Mouse (Mus musculus) liver, postnatal 0 days (tissue): Measurements from ENCODE around the gene Surf6. TPM values are rescaled to one million over a fixed set of nuclear protein-coding genes. Genes with fewer than 3 reads are reported as not detected.

ENCODE experiments used
- ATAC-seq: fragments of 200-750 bp; cut with Nextera tagmentation; 2 replicates; pipeline ENCODE4 v1.8.0; 2017; ENCODE audit warnings: mild to moderate bottlenecking, moderate library complexity
- DNase-seq: peaks from one replicate; pipeline ENCODE4 v3.0.0-alpha.2; 2016
- H3K27ac ChIP-seq: fragments of 300-500 bp; sonication (generic); 2 replicates; pipeline ENCODE4 v1.5.1; 2014; ENCODE audit warnings: antibody characterized with exemption, moderate library complexity, mild to moderate bottlenecking, low read depth
- H3K27me3 ChIP-seq: fragments of 300-500 bp; sonication (generic); 2 replicates; pipeline ENCODE4 v1.6.1; 2014; ENCODE audit warnings: low read length, control low read depth, mixed read lengths; ENCODE audit not compliant: insufficient read depth
- H3K36me3 ChIP-seq: fragments of 300-500 bp; sonication (generic); replicated peaks from 2 replicates; pipeline ENCODE4 v1.6.1; 2014; ENCODE audit warnings: mild to moderate bottlenecking, control low read depth, low read length, moderate library complexity, mixed read lengths; ENCODE audit not compliant: insufficient read depth
- H3K4me1 ChIP-seq: fragments of 300-500 bp; sonication (generic); 2 replicates; pipeline ENCODE4 v1.6.1; 2014; ENCODE audit warnings: antibody characterized with exemption, mild to moderate bottlenecking, control low read depth; ENCODE audit not compliant: insufficient read depth
- H3K4me2 ChIP-seq: fragments of 300-500 bp; sonication (generic); 2 replicates; pipeline ENCODE4 v1.6.1; 2014; ENCODE audit warnings: low read depth, mild to moderate bottlenecking, low read length, moderate library complexity, mixed read lengths
- H3K4me3 ChIP-seq: fragments of 300-500 bp; sonication (generic); 2 replicates; pipeline ENCODE4 v1.5.1; 2014; ENCODE audit warnings: low read depth, low read length
- H3K9ac ChIP-seq: fragments of 300-500 bp; sonication (generic); replicated peaks from 2 replicates; pipeline ENCODE4 v1.6.1; 2014; ENCODE audit warnings: mild to moderate bottlenecking, moderate library complexity
- H3K9me3 ChIP-seq: fragments of 300-500 bp; sonication (generic); 2 replicates; pipeline ENCODE4 v1.6.1; 2016; ENCODE audit warnings: mild to moderate bottlenecking, control low read depth, low read length, mixed read lengths
- CTCF ChIP-seq: sonication (generic); IDR thresholded peaks from 2 replicates; pipeline ENCODE4 v1.5.1; 2016; ENCODE audit warnings: antibody characterized with exemption, low read depth
- EP300 ChIP-seq: IDR thresholded peaks from 2 replicates; pipeline ENCODE4 v1.6.1; 2016; ENCODE audit warnings: antibody characterized with exemption, low read depth, mild to moderate bottlenecking
- WGBS: fragments of 180-500 bp; shearing (Covaris S2); extraction: QIAGEN DNeasy Blood & Tissue Kit; methylation state at CpG from one replicate; pipeline ENCODE4 v1.1.7; 2014; ENCODE audit not compliant: insufficient replicate concordance; 5-methylcytosine and 5-hydroxymethylcytosine counted together
- polyA plus RNA-seq: library from polyadenylated mRNA; unstranded; fragments of >200 nt; fragmentation: Nextera tagmentation; extraction: Ambion mirVana; gene quantifications from 2 replicates; pipeline ENCODE4 v1.2.1, GENCODE M21; 2015

Gene Surf6
- polyA plus RNA-seq, 1 experiment from 2014 or later, result 8.4 TPM

DNA sequence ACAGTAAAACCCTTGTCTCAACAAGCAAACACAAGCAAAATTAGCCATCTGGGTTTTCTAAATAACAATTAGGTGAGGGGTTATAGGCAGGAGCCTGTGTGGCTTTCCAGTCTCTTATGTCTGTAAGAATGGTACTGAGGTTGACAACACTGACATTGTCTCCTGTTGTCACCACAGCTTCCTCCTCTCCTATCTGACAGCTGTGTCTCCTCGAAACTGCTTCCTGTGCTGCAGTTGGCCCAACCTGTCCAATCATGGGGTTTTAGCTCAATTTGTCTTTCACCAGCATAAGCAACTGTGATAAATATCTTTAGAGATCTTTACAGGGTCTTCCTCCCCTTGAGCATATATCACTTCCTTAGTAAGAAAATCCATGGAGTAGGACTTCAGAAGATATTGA lies 33.7 kb upstream of the Surf6 start:
- H3K9ac ChIP-seq, result no peak overlapping the region
- H3K4me3 ChIP-seq, result no peak overlapping the region
- H3K9me3 ChIP-seq, result no peaks in the 10 kb centered on the region
- peaks cover 12% of the 10 kb centered on the region for H3K4me1 ChIP-seq
- no peak overlapping the region for H3K27ac ChIP-seq
- H3K36me3 ChIP-seq, result no peaks in the 10 kb centered on the region
- DNase-seq, result no peak
- no peak for ATAC-seq
- TF ChIP-seq EP300, result no peak
- no peak for TF ChIP-seq CTCF
- no peaks in the 10 kb centered on the region for H3K27me3 ChIP-seq
- WGBS, result 16% methylated on average over 1 of the region's 1 CpGs
- no peak overlapping the region for H3K4me2 ChIP-seq

DNA sequence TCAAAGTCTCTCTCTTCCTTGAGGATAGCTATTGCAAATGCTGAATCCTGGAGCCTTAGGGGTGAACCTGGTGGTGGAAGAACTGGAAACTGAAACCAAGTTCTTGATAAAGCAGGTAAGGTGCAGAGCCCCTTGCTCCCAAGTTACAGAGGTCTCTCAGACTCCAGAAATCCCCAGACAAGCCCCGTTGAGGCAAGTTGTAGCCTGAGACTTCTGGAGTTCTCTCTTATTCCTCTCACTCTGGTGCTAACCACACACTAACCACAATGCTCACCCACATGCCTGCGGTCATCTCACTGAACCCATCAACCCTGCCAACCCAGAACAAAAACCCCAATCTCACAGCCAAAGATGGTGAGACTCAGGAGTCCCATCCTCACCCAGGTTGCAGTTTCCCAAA lies 32.6 kb upstream of the Surf6 start:
- no peak for ATAC-seq
- TF ChIP-seq CTCF, result no peak
- no peak for TF ChIP-seq EP300

DNA sequence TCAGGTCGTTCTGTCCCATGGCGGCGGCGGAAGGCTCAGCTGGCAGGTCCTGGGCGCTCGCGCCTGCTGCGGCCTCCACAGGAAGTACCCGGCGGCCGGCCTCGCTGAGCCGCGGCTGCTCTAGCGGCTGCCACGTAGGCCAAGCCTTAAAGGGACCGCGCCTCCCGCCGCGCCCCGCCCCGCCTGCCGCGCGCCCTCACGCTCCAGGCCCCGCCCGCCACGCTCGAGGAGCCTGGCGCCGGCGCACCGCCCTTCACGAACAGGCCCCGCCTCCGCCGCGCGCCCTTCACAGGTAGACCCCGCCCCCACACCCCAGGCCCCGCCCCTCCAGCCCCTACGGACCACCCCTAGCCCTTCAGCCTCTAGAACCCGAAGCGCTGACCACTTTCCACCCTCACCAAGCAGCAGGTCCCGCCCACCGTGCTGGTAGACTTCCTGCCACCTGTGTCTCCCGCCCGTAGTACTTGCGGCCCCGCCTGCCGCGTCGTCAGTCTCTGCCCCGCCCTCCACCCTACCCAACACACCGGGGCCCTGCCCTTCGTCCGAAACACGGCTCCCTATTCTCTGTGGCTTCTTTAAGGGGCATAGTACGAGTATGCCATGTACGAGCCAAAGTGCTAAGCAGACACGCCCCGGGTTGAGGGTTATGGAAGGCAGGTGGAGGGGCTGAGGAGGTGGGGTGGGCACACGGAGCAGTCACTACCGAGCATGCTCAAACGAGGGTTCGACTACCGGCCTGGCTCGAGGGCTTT lies 30.8 kb upstream of the Surf6 start, which contains the start of the genes Surf4 and Stkld1:
Gene Surf4 (minus strand): TSS at position 625 of the 752 bp plus-strand sequence.
Gene Stkld1 (plus strand): TSS at position 744 of the 752 bp plus-strand sequence.
- Histone ChIP-seq H3K27ac (peak within 1 kb of the TSS; percentile 98), H3K9ac (peak within 1 kb of the TSS; percentile 100), H3K4me1 (peaks cover 34% of the 10 kb centered on the region), H3K4me2 (peak within 1 kb of the TSS; percentile 94), H3K4me3 (peak within 1 kb of the TSS; percentile 97), H3K9me3 (no peaks in the 10 kb centered on the region), H3K27me3 (no peaks in the 10 kb centered on the region), H3K36me3 (peaks cover 12% of the 10 kb centered on the region)
- no peak for TF ChIP-seq EP300
- TF ChIP-seq CTCF, result no peak
- ATAC-seq (peak; percentile 95), DNase-seq (peak; percentile 98)
- WGBS, result 2% methylated on average over 32 of the region's 70 CpGs

More for the DNA sequence above, 32.6 kb upstream of the Surf6 start:
- H3K27ac ChIP-seq, result no peak overlapping the region
- H3K36me3 ChIP-seq, result peaks cover 5% of the 10 kb centered on the region; the same call in 1 of the 2 replicates
- H3K9ac ChIP-seq, result no peak overlapping the region
- WGBS, result 38% methylated on average over 2 of the region's 2 CpGs
- H3K4me1 ChIP-seq, result peaks cover 21% of the 10 kb centered on the region
- no peak overlapping the region for H3K4me2 ChIP-seq
- no peaks in the 10 kb centered on the region for H3K27me3 ChIP-seq
- DNase-seq, result no peak
- no peaks in the 10 kb centered on the region for H3K9me3 ChIP-seq
- no peak overlapping the region for H3K4me3 ChIP-seq

DNA sequence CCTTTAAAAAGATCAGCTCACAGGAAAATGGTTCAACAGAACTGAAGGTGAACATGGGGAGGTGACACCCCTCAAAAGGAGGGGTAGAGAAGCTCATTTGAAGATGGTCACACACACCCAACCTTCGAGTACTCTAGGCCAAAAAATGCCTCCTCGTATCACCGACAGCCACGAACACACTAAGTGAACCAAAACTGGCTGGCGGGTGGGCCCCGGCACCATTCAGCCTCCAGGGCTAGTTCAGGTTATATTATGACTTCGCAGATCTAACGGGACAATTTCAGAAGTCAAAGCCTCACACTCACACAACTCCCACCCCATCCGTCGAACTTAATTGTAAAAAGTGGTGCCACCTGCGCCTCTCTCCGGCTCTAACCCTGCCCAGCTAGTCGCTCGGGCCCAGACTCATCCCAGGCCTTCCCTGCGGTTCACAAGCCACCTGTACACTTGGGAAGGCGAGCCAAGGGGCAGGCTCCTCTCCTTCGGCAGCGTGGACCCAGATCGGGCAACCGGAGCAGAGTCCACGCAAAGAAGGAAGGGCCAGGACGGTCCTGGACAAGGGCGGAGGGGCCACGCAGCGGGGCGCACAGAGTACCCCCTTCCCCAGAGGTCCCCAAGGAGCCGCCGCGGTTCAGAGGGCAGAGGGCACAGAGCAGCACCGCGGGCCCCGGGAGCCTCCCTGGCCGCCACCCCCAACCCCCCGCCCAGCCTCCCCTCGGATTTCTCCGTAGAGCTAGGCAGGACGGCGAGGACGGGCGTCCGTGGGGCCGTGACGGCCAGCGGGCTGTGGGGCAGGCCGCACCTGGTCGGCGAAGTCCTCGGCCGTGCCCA lies 30.0 kb upstream of the Surf6 start:
- peak; percentile 38 for ATAC-seq
- peaks cover 37% of the 10 kb centered on the region for H3K4me1 ChIP-seq
- TF ChIP-seq CTCF (no peak), EP300 (no peak)
- peaks cover 16% of the 10 kb centered on the region for H3K36me3 ChIP-seq
- H3K4me3 ChIP-seq, result peak overlapping the region; percentile 97
- no peaks in the 10 kb centered on the region for H3K9me3 ChIP-seq
- H3K4me2 ChIP-seq, result peak overlapping the region; percentile 94
- H3K27me3 ChIP-seq, result no peaks in the 10 kb centered on the region
- peak overlapping the region; percentile 98 for H3K27ac ChIP-seq
- H3K9ac ChIP-seq, result peak overlapping the region; percentile 100
- no peak for DNase-seq
- 2% methylated on average over 29 of the region's 49 CpGs for WGBS

DNA sequence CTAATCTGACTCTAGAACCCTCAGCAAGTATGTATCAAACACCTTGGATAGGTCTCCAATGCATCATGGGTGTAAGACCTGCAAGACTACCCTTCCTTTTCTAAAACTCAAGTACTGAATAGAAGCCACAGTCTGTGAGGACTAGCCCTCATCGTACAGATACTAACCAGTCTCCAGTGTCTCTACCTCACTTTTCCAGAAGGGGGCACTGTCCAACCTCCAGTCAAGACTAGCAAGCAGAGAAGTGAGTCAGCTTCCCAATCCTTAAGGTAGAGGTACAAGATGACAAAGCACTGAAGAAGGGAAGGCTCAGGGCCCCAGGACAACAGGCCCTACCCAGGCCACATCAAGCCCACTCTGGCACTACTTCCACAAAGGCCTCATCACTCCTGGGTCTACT lies 27.7 kb upstream of the Surf6 start:
- Histone ChIP-seq H3K4me2 (0 out of 2 replicates have a peak overlapping the region, but pooled peaks have one; percentile 16), H3K27ac (peak overlapping the region; percentile 23; the same call in 1 of the 2 replicates), H3K4me3 (no peak overlapping the region)

More for the DNA sequence above, 27.7 kb upstream of the Surf6 start:
- Histone ChIP-seq H3K9ac (0 out of 2 replicates have a peak overlapping the region, but pooled peaks have one; percentile 27), H3K4me1 (peaks cover 38% of the 10 kb centered on the region), H3K9me3 (no peaks in the 10 kb centered on the region), H3K36me3 (peaks cover 34% of the 10 kb centered on the region), H3K27me3 (no peaks in the 10 kb centered on the region)
- WGBS, result 19% methylated on average over 1 of the region's 1 CpGs
- DNase-seq (peak; percentile 75), ATAC-seq (no peak)
- no peak for TF ChIP-seq EP300
- TF ChIP-seq CTCF, result peak; percentile 91
